Mouse (Mus musculus): ENCODE measurements around the gene Slc22a4. TPM values are rescaled to one million over a fixed set of nuclear protein-coding genes. Genes with fewer than 3 reads are reported as not detected.
"Not testable (repeated sequence)": the region's sequence is repeated elsewhere in the genome, so short reads cannot be mapped to it uniquely, and the experiment has no call there.

Gene Slc22a4
- polyA plus RNA-seq, 1 experiment from 2014 or later = 0.26 TPM

GRCm38 (mm10) chr11:53979788-53980621 is 47.9 kb downstream of the Slc22a4 start, which contains the start of gene Slc22a21:
Gene Slc22a21 (minus strand): TSS chr11:53980332.
- H3K36me3 ChIP-seq (ENCODE audit: control insufficient read depth, insufficient read depth, low read length) = no peaks in the 10 kb centered on the region
- H3K4me3 ChIP-seq (ENCODE audit: control insufficient read depth in 1 of 2, insufficient read depth in 1 of 2, low read depth in 1 of 2, low read length in 2 of 2) = peak within 1 kb of the TSS; percentile 69 to 82
- H3K27ac ChIP-seq (replicated peaks in 1 of 2; ENCODE audit: control insufficient read depth in 1 of 2, insufficient read depth in 1 of 2, low read depth in 2 of 2, low read length in 2 of 2) = no peak within 1 kb of the TSS; a peak in 1 of 4 replicates
- H3K27me3 ChIP-seq (ENCODE audit: control insufficient read depth, insufficient read depth, low read length) = no peaks in the 10 kb centered on the region
- no peaks in the 10 kb centered on the region for H3K9me3 ChIP-seq (ENCODE audit: control insufficient read depth, low read length)
- peak within 1 kb of the TSS; percentile 97 for H3K4me2 ChIP-seq (ENCODE audit: low read length)
- H3K4me1 ChIP-seq (ENCODE audit: control insufficient read depth in 2 of 2, insufficient read depth in 2 of 2, low read length in 2 of 2) = peaks cover 4 to 6% of the 10 kb centered on the region in 2 experiments; a peak in 2 of 4 replicates
- WGBS = 2% methylated on average over 73 of the region's 73 CpGs
- peak within 1 kb of the TSS; percentile 78 for H3K9ac ChIP-seq (ENCODE audit: low read length)
- peak; percentile 91 for ATAC-seq (ENCODE audit: insufficient number of reproducible peaks, insufficient read depth, low FRiP score, low read depth)

DNA sequence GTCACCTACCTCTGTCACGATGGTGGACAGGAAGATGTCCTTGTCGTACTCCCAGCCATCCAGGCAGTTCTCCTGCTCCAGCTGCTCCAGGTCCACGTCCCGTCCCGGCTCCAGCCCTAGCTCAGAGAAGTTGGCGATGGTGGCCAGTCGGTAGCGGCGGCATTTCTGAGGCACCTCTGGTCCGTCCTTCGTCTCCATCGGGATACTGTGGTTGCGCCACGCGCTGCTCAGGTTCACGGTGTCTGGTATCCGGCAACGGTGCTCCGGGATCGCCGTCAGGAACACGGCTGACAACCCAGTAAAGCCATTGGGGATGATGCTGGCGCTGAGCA is 48.5 kb downstream of the Slc22a4 start:
- WGBS = under 1% methylated on average over 23 of the region's 23 CpGs
- H3K9ac ChIP-seq (ENCODE audit: low read length) = peak overlapping the region; percentile 78
- ATAC-seq (ENCODE audit: insufficient number of reproducible peaks, insufficient read depth, low FRiP score, low read depth); H3K27me3 ChIP-seq (ENCODE audit: control insufficient read depth, insufficient read depth, low read length); H3K36me3 ChIP-seq (ENCODE audit: control insufficient read depth, insufficient read depth, low read length); H3K9me3 ChIP-seq (ENCODE audit: control insufficient read depth, low read length); H3K27ac ChIP-seq (replicated peaks in 1 of 2; ENCODE audit: control insufficient read depth in 1 of 2, insufficient read depth in 1 of 2, low read depth in 2 of 2, low read length in 2 of 2); H3K4me1 ChIP-seq (ENCODE audit: control insufficient read depth in 2 of 2, insufficient read depth in 2 of 2, low read length in 2 of 2): not testable (repeated sequence)
- H3K4me3 ChIP-seq (ENCODE audit: control insufficient read depth in 1 of 2, insufficient read depth in 1 of 2, low read depth in 1 of 2, low read length in 2 of 2) = peak overlapping the region; percentile 69 to 82
- peak overlapping the region; percentile 97 for H3K4me2 ChIP-seq (ENCODE audit: low read length)

- H3K36me3 ChIP-seq (ENCODE audit: control insufficient read depth, insufficient read depth, low read length) = no peaks in the 10 kb centered on the region
- no peaks in the 10 kb centered on the region for H3K27me3 ChIP-seq (ENCODE audit: control insufficient read depth, insufficient read depth, low read length)
- no peak overlapping the region for H3K4me2 ChIP-seq (ENCODE audit: low read length)
- no peak for ATAC-seq (ENCODE audit: insufficient number of reproducible peaks, insufficient read depth, low FRiP score, low read depth)
- no peak overlapping the region for H3K9ac ChIP-seq (ENCODE audit: low read length)
- WGBS = 72% methylated on average over 3 of the region's 3 CpGs
- no peak overlapping the region for H3K27ac ChIP-seq (replicated peaks in 1 of 2; ENCODE audit: control insufficient read depth in 1 of 2, insufficient read depth in 1 of 2, low read depth in 2 of 2, low read length in 2 of 2)
- peaks cover 4 to 6% of the 10 kb centered on the region in 2 experiments; a peak in 2 of 4 replicates for H3K4me1 ChIP-seq (ENCODE audit: control insufficient read depth in 2 of 2, insufficient read depth in 2 of 2, low read length in 2 of 2)
- H3K4me3 ChIP-seq (ENCODE audit: control insufficient read depth in 1 of 2, insufficient read depth in 1 of 2, low read depth in 1 of 2, low read length in 2 of 2) = no peak overlapping the region
- no peaks in the 10 kb centered on the region for H3K9me3 ChIP-seq (ENCODE audit: control insufficient read depth, low read length)
These were observed 50.2 kb downstream of the Slc22a4 start for GRCm38 (mm10) chr11:53977672-53978071.

GRCm38 (mm10) chr11:53975559-53975958 is 52.3 kb downstream of the Slc22a4 start:
- no peak for ATAC-seq (ENCODE audit: insufficient number of reproducible peaks, insufficient read depth, low FRiP score, low read depth)
- H3K4me2 ChIP-seq (ENCODE audit: low read length) = no peak overlapping the region
- no peak overlapping the region for H3K27ac ChIP-seq (replicated peaks in 1 of 2; ENCODE audit: control insufficient read depth in 1 of 2, insufficient read depth in 1 of 2, low read depth in 2 of 2, low read length in 2 of 2)
- H3K4me1 ChIP-seq (ENCODE audit: control insufficient read depth in 2 of 2, insufficient read depth in 2 of 2, low read length in 2 of 2) = peaks cover 4 to 6% of the 10 kb centered on the region in 2 experiments; a peak in 2 of 4 replicates
- no peaks in the 10 kb centered on the region for H3K27me3 ChIP-seq (ENCODE audit: control insufficient read depth, insufficient read depth, low read length)
- H3K9ac ChIP-seq (ENCODE audit: low read length) = no peak overlapping the region
- H3K36me3 ChIP-seq (ENCODE audit: control insufficient read depth, insufficient read depth, low read length) = no peaks in the 10 kb centered on the region
- no peaks in the 10 kb centered on the region for H3K9me3 ChIP-seq (ENCODE audit: control insufficient read depth, low read length)
- no peak overlapping the region for H3K4me3 ChIP-seq (ENCODE audit: control insufficient read depth in 1 of 2, insufficient read depth in 1 of 2, low read depth in 1 of 2, low read length in 2 of 2)

DNA sequence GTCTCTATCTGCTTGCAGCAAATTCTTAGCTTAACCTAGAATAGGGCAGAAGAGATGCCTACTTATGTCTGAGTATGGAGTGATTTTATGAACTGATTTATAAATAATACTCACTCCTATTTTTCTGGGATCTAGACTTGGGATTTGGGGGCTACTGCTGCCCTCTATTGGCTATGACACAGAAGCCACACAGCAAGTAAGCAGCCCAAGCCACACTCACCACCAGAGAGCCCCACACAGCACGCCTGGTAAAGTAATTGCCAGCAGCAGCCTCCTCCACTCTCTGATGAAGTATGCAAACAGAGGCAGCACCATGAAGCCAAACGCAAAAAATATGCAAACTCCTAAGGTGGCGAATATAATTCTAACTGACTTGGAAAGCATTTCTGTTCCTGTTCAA is 68.9 kb downstream of the Slc22a4 start:
- ATAC-seq (ENCODE audit: insufficient number of reproducible peaks, insufficient read depth, low FRiP score, low read depth) = no peak
- Histone ChIP-seq H3K27me3 (ENCODE audit: control insufficient read depth, insufficient read depth, low read length) (no peaks in the 10 kb centered on the region), H3K27ac (replicated peaks in 1 of 2; ENCODE audit: control insufficient read depth in 1 of 2, insufficient read depth in 1 of 2, low read depth in 2 of 2, low read length in 2 of 2) (no peak overlapping the region), H3K4me1 (ENCODE audit: control insufficient read depth in 2 of 2, insufficient read depth in 2 of 2, low read length in 2 of 2) (peaks cover 0 to 2% of the 10 kb centered on the region in 2 experiments; a peak in 2 of 4 replicates), H3K4me2 (ENCODE audit: low read length) (no peak overlapping the region), H3K9me3 (ENCODE audit: control insufficient read depth, low read length) (no peaks in the 10 kb centered on the region), H3K9ac (ENCODE audit: low read length) (no peak overlapping the region), H3K36me3 (ENCODE audit: control insufficient read depth, insufficient read depth, low read length) (no peaks in the 10 kb centered on the region), H3K4me3 (ENCODE audit: control insufficient read depth in 1 of 2, insufficient read depth in 1 of 2, low read depth in 1 of 2, low read length in 2 of 2) (no peak overlapping the region)
- 54% methylated on average over 3 of the region's 3 CpGs for WGBS

DNA sequence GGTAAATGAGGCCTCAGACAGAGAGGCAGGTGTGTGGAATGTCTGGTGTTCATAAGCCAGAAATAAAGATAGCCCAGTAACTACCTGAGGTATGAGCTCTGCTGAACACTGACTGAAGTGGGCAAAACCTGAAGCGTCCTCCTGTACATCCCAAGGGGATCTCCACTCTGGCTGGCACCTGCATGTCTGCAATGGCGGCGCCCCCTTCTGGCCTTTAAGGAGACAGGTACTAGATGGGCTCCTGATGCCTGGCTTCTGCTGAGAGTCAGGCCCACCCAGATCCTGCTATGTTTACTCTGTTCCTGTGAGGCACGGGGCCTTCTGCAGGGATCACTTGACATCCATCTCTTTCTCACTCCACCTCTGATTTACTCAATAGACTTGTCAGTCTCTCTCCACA is 69.7 kb downstream of the Slc22a4 start:
- H3K36me3 ChIP-seq (ENCODE audit: control insufficient read depth, insufficient read depth, low read length); H3K9me3 ChIP-seq (ENCODE audit: control insufficient read depth, low read length); H3K4me1 ChIP-seq (ENCODE audit: control insufficient read depth in 2 of 2, insufficient read depth in 2 of 2, low read length in 2 of 2); H3K4me2 ChIP-seq (ENCODE audit: low read length); ATAC-seq (ENCODE audit: insufficient number of reproducible peaks, insufficient read depth, low FRiP score, low read depth); H3K9ac ChIP-seq (ENCODE audit: low read length); H3K27me3 ChIP-seq (ENCODE audit: control insufficient read depth, insufficient read depth, low read length); H3K4me3 ChIP-seq (ENCODE audit: control insufficient read depth in 1 of 2, insufficient read depth in 1 of 2, low read depth in 1 of 2, low read length in 2 of 2); H3K27ac ChIP-seq (replicated peaks in 1 of 2; ENCODE audit: control insufficient read depth in 1 of 2, insufficient read depth in 1 of 2, low read depth in 2 of 2, low read length in 2 of 2): not testable (repeated sequence)
- 23% methylated on average over 4 of the region's 4 CpGs for WGBS

DNA sequence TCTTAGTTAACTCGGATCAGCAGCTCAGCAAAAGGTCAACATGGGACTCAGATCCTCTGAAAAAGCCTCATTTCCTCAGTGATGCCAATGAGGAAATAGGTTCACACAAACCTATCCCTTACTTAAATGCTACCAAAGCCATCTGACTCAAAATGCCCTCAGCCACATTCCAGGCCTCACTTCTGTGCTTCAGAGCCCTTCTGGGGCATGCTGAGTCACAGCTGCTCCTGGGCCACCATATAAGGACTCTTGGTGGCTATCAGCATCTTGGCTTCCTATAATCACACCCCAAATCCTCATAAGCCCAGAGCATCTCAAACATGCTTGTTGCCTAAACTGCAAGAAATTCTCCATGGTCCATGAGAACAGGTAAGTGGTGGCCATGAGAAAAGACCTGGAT is 71.3 kb downstream of the Slc22a4 start:
- WGBS = 58% methylated on average over 1 of the region's 1 CpGs
- H3K27me3 ChIP-seq (ENCODE audit: control insufficient read depth, insufficient read depth, low read length) = no peaks in the 10 kb centered on the region
- H3K27ac ChIP-seq (replicated peaks in 1 of 2; ENCODE audit: control insufficient read depth in 1 of 2, insufficient read depth in 1 of 2, low read depth in 2 of 2, low read length in 2 of 2) = no peak overlapping the region
- peaks cover 0 to 2% of the 10 kb centered on the region in 2 experiments; a peak in 2 of 4 replicates for H3K4me1 ChIP-seq (ENCODE audit: control insufficient read depth in 2 of 2, insufficient read depth in 2 of 2, low read length in 2 of 2)
- no peak overlapping the region for H3K4me3 ChIP-seq (ENCODE audit: control insufficient read depth in 1 of 2, insufficient read depth in 1 of 2, low read depth in 1 of 2, low read length in 2 of 2)
- ATAC-seq (ENCODE audit: insufficient number of reproducible peaks, insufficient read depth, low FRiP score, low read depth) = no peak
- H3K4me2 ChIP-seq (ENCODE audit: low read length) = no peak overlapping the region
- no peak overlapping the region for H3K9ac ChIP-seq (ENCODE audit: low read length)
- H3K36me3 ChIP-seq (ENCODE audit: control insufficient read depth, insufficient read depth, low read length) = no peaks in the 10 kb centered on the region
- no peaks in the 10 kb centered on the region for H3K9me3 ChIP-seq (ENCODE audit: control insufficient read depth, low read length)
